Mouse (Mus musculus) layer of hippocampus, postnatal 10 days (tissue): ENCODE data around the gene Mecom. TPM values are rescaled to one million over a fixed set of nuclear protein-coding genes. Genes with fewer than 3 reads are reported as not detected.
"Not testable (repeated sequence)": the region's sequence is repeated elsewhere in the genome, so short reads cannot be mapped to it uniquely, and the experiment has no call there.

ENCODE experiments used
- DNase-seq, 2 experiments: peaks; one replicate each; pipeline ENCODE4 v3.0.0; 2021; ENCODE audit warnings: low spot score in 2 of 2
- total RNA-seq, 2 experiments: library from RNA; stranded (reverse); gene quantifications; 2 replicates each; pipeline ENCODE4 v1.2.3; 2021

The Mecom gene
- total RNA-seq, 2 experiments from 2014 or later: 6.5 to 6.8 TPM

GRCm38 (mm10) chr3:30448624-30449023 lies 99.2 kb downstream of the Mecom start:
- no peak for DNase-seq

GRCm38 (mm10) chr3:30445970-30446442 lies 101.8 kb downstream of the Mecom start:
- no peak for DNase-seq

GRCm38 (mm10) chr3:30445247-30445969 lies 102.4 kb downstream of the Mecom start:
- no peak for DNase-seq

GRCm38 (mm10) chr3:30441646-30442045 lies 106.2 kb downstream of the Mecom start:
- no peak for DNase-seq

GRCm38 (mm10) chr3:30438007-30438406 lies 109.8 kb downstream of the Mecom start:
- DNase-seq: no peak

GRCm38 (mm10) chr3:30436561-30436960 lies 111.2 kb downstream of the Mecom start:
- no peak for DNase-seq

- no peak for DNase-seq
Observed at GRCm38 (mm10) chr3:30436131-30436530, 111.7 kb downstream of the Mecom start.

- DNase-seq: no peak
Observed at GRCm38 (mm10) chr3:30428877-30429276, 118.9 kb downstream of the Mecom start.

GRCm38 (mm10) chr3:30424036-30424435 lies 123.8 kb downstream of the Mecom start:
- no peak for DNase-seq

- DNase-seq: not testable (repeated sequence)
Observed at GRCm38 (mm10) chr3:30421948-30422347, 125.9 kb downstream of the Mecom start.

GRCm38 (mm10) chr3:30420899-30421298 lies 126.9 kb downstream of the Mecom start:
- DNase-seq: no peak

- no peak for DNase-seq
Observed at GRCm38 (mm10) chr3:30414173-30414572, 133.6 kb downstream of the Mecom start.

- DNase-seq: no peak
Observed at GRCm38 (mm10) chr3:30410778-30411177, 137.0 kb downstream of the Mecom start.

GRCm38 (mm10) chr3:30404821-30405220 lies 143.0 kb downstream of the Mecom start:
- no peak for DNase-seq

GRCm38 (mm10) chr3:30398911-30399310 lies 148.9 kb downstream of the Mecom start:
- no peak for DNase-seq

- DNase-seq: no peak
Observed at GRCm38 (mm10) chr3:30394911-30395310, 152.9 kb downstream of the Mecom start.

- DNase-seq: no peak
Observed at GRCm38 (mm10) chr3:30392662-30393061, 155.1 kb downstream of the Mecom start.

GRCm38 (mm10) chr3:30392218-30392617 lies 155.6 kb downstream of the Mecom start:
- no peak for DNase-seq

GRCm38 (mm10) chr3:30390346-30390745 lies 157.5 kb downstream of the Mecom start:
- no peak for DNase-seq

GRCm38 (mm10) chr3:30380273-30380672 lies 167.5 kb downstream of the Mecom start:
- no peak for DNase-seq

GRCm38 (mm10) chr3:30379301-30379700 lies 168.5 kb downstream of the Mecom start:
- no peak for DNase-seq

- no peak for DNase-seq
Observed at GRCm38 (mm10) chr3:30371472-30371871, 176.3 kb downstream of the Mecom start.

GRCm38 (mm10) chr3:30370860-30371455 lies 176.8 kb downstream of the Mecom start:
- no peak for DNase-seq
